Mouse (Mus musculus) brain, embryonic 18.5 days (tissue): ENCODE results near the gene Dtnbp1.

ENCODE experiments used
- DNase-seq: peaks from one replicate; pipeline ENCODE4 v3.0.0-alpha.2; 2012; ENCODE audit warnings: low read depth, low spot score

The Dtnbp1 gene

DNA sequence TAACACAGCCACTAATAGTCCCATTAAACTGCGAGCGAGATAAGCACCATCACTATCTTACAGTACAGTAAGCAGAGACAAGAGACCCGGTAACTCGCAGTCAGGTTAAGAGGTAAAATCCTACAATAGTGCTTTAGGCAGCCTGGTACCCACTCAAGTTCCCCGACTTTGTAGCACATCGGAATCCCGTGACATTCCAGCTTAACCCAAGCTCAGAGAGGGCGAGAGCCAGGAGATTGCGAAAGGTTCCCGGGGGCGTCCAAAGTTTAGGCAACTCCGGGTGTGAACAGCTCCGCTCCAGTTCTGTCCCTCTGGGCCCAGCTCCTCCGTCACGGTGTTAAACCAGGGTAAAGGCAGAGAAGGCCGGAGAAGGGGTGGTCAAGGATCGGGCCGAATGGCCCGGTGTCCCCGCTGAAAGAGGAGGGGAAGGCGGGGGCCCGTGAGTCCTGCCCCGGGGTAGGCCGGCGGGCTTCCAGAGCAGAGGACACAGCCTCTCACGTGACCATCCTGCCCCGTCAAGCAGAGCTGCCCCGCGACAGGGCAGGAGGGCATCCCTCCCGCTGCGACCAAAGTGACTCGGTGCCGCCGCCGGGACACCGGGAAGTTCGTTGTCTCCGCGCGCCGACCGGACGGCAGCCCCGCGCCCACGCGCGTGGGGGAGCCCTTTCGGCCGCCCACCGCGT is 578 bp downstream of the Dtnbp1 start:
- no peak for DNase-seq

GRCm38 (mm10) chr13:45000836-45001227 is 1.1 kb downstream of the Dtnbp1 start:
- no peak for DNase-seq

DNA sequence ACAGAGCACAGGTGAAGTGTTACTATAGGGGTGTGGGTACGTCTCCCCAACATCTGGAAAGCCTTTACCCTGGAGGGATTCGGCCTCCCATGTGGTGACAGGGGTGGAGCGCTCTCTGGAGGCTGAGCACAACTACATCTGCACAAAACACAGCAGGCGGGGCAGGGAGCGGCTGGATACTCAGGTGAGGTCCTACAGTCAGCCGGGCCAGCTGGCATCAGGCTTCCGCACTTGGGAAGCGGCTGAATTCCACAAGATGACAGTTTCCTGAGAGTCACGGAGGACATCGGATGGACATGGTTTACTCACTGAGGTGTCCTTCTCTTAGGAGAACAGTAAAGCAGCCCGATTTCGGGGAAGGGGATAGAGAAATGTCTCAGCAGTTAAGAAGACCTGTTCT is 2.7 kb downstream of the Dtnbp1 start:
- DNase-seq: no peak

DNA sequence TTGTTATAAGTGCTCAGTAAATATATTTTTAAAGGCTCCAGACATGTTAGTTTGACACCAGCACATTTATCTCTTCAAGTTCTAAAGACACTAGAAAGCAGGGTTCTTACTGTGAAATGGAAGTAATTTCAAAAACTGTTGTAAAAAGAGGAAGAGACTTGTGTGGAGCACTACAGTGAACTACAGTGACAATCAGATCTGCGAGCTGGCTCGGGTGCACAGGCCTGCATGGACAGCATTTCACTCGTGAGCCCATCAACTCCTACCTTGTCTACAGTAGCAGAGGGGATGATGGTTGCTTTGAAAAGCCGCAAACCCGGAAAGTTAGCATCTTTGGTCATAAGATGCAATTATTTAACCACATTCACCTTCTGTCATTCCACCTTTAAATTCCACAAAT is 5.6 kb downstream of the Dtnbp1 start:
- no peak for DNase-seq

DNA sequence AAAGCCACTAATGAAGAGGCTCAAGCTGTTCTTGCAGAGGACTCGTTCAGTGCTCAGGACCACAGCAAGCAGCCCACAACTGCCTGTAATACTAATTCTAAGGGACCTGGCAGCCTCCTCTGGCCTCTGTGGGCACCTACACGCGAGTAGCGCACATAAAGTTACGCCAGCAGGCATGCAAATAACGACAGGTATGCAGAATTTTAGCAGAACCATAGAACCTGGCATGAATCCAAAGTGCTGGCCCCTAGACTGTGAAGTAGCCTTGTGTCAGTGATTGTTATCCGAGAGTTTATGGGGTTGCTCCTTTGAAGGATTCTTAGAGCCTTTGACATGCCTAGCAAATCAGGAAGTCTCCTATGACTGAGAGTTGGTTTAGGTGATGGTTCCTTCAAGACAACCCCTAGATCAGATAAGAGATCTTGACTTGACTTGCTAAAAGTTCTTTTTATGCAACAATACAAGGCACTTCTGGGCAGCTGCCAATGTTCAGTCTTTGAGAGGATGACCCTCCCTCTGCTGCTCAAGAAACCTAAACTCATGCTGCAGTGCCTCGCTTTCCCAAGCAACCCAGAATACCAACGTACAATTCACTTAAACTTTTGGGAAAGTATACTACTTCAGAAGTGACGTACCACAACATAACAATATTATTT is 9.3 kb downstream of the Dtnbp1 start:
- DNase-seq: no peak

DNA sequence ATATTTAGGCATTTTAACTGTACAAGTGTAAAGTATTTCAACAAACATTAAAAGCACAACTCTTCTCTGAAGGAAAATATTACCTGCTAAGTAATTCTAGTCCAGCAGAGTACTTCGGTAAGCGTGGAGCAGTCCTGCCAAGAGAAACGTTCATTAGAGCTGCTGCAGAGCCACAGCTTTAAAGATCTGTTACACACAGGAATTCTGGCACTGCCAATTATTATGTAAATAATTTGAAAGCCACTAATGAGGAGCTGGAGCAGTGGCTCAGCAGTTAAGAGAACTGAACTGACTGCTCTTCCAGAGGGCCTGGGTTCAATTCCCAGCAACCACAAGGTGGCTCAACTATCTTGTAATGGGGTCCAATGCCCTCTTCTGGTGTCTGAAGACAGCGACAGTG is 10.0 kb downstream of the Dtnbp1 start:
- DNase-seq: no peak

GRCm38 (mm10) chr13:44990073-44990682 is 11.8 kb downstream of the Dtnbp1 start:
- DNase-seq: no peak

GRCm38 (mm10) chr13:44986352-44986751 is 15.6 kb downstream of the Dtnbp1 start:
- no peak for DNase-seq

- no peak for DNase-seq
Measured at GRCm38 (mm10) chr13:44985321-44985720, 16.6 kb downstream of the Dtnbp1 start.

DNA sequence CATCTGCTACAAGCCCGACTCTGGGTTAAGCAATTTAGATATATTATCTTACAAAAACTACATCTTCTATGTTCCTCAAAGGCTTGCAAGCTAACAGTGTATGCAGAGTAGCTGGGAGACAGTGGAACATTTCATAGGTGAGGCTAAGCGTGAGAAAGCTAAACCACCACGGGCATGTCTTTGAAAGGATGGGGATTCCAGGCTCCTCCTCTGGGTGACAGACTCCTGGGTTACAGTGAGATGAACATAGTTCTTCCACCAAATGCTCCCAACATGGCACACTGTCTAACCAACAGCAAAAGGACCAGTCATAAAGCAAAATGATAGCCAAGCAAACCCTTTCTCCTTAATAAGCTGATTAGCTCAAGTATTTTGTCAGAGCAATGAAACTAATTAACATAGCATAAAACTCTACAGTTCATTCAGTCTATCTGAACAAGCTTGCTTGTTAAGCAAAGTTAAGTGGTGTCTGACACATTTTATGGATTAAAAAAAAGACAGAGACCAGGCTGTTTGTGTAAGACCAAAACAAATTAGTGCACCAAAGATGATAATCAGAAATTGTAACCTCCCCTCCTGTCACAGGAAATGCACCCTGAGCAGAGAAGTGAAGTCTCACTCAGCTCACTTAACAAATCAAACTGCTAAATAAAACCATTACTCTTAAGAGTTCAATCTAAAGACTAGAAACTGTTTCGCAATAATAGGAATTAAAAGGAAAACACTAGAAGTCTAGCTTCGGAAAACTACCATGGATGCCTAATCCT is 18.1 kb downstream of the Dtnbp1 start:
- DNase-seq: no peak

DNA sequence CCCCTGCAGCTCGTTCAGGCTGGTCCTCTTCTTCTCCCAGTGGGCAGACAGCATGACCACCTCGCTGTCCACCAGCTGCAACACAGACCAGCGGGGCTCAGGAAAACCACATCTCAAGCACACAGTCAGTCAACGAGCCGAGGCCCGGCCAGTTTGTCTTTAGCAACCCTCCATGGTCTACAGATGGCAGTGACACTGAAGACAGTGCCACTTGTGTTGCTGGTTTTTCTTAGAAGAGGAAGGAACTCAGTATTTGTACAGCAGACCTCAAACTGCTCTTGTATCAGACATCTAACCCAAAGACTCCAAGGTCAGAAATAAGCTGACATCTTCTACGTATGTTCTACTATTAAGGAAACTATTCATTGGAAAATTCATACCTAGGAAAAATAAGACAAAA is 19.1 kb downstream of the Dtnbp1 start:
- no peak for DNase-seq

GRCm38 (mm10) chr13:44979433-44979832 is 22.5 kb downstream of the Dtnbp1 start:
- no peak for DNase-seq

GRCm38 (mm10) chr13:44977483-44978141 is 24.3 kb downstream of the Dtnbp1 start:
- DNase-seq: no peak

DNA sequence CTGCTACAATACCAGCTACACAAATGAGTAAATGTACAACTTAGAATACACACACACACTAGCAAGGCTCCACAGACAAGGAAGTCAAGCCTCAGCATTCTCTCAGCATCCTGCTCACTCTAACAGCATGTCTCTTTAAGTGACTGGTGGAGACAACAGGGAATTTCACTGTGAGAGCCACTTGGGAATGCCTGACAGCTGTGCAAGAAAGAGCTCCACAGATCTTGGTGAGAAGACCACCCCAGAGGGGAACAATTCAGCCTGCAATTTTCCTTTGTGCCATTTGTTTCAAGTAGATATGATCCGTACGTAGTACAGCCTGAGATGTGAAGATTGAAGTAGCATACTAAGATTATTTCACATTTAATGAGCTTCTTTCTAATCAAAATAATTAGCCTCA is 24.9 kb downstream of the Dtnbp1 start:
- DNase-seq: no peak

GRCm38 (mm10) chr13:44960542-44961291 is 41.2 kb downstream of the Dtnbp1 start:
- DNase-seq: no peak

- no peak for DNase-seq
Measured at GRCm38 (mm10) chr13:44957049-44957448, 44.9 kb downstream of the Dtnbp1 start.

GRCm38 (mm10) chr13:44955781-44956180 is 46.2 kb downstream of the Dtnbp1 start:
- DNase-seq: no peak

DNA sequence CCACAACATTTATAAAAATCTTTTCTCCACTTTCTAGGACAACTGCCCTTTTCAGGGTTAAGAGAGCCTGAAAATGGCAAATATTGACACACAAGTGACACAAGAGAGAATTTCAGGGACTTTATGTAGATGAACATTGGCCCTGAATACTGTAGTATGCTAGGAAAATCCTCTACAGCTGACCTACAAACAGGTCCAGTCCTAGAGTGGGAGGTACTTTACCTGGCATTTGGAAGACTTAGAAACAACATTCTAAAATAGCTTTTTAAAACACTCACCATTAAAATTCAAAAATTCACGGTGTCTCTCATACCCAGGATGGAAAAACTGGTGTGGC is 47.7 kb downstream of the Dtnbp1 start:
- DNase-seq: no peak

DNA sequence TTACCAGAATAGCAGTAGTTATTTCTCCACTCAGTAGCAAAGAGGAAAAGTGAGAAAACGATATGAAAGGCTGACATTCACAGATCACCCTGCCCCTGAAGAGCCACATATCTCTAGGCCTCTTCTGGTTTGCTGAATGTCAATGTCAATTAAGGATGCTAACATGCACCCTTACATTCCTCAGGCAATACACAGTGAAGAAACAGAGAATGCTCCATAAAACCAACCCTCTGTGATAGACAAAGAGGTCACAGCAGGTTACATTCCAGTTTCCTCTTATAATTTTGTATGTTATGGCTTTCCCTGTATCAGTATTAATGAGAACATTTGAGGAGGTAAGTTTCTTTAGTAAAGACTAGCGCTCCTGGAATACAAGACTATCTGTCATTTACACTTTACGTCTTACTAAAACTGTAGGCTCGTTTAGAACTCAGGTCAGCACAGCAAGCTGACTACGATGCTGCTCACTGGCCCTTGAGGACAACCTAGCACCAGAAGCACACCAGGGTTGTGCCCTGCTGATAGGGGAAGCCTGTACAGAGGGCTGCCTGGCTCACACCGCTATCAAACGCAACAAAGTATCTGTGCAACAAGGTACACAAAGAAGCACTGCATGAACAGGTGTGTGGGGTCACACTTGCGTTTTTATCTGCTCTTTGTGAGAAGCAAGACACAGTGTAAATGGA is 48.3 kb downstream of the Dtnbp1 start:
- DNase-seq: no peak

GRCm38 (mm10) chr13:44952393-44953086 is 49.4 kb downstream of the Dtnbp1 start:
- no peak for DNase-seq
